Mouse (Mus musculus) megakaryocyte, embryonic 14.5 days (primary cell): ENCODE measurements around the gene Fmc1. TPM values are rescaled to one million over a fixed set of nuclear protein-coding genes. Genes with fewer than 3 reads are reported as not detected.

Source experiments
- H3K27me3 ChIP-seq: replicated peaks from 2 replicates; pipeline ENCODE3; 2012; ENCODE audit warnings: inconsistent platforms
- H3K36me3 ChIP-seq: replicated peaks from 2 replicates; pipeline ENCODE3; 2012; ENCODE audit warnings: low read length, inconsistent platforms, mixed read lengths
- H3K4me1 ChIP-seq: 2 replicates; pipeline ENCODE4 v1.6.1; 2012; ENCODE audit warnings: inconsistent platforms
- H3K4me3 ChIP-seq: replicated peaks from 2 replicates; pipeline ENCODE3; 2012; ENCODE audit warnings: moderate library complexity, mild to moderate bottlenecking, inconsistent platforms
- H3K9me3 ChIP-seq: 2 replicates; pipeline ENCODE4 v1.6.1; 2012; ENCODE audit warnings: inconsistent platforms
- FLI1 ChIP-seq: IDR thresholded peaks from 2 replicates; pipeline ENCODE4 v1.6.1; 2012; ENCODE audit warnings: low read length, inconsistent platforms, mixed read lengths
- GATA1 ChIP-seq: IDR thresholded peaks from 3 replicates; pipeline ENCODE4 v1.6.1; 2012; ENCODE audit warnings: mixed read lengths, low read length, inconsistent platforms, borderline replicate concordance
- polyA plus RNA-seq: library from polyadenylated mRNA; stranded (reverse); fragments of >175 nt; gene quantifications from 2 replicates; pipeline ENCODE4 v1.2.3, GENCODE M21; 2012; ENCODE audit warnings: low replicate concordance; ENCODE audit not compliant: insufficient read depth

Fmc1 gene
- polyA plus RNA-seq, 1 experiment, result 153 TPM

GRCm38 (mm10) chr6:38551989-38552635 is 18.8 kb downstream of the Fmc1 start:
- Histone ChIP-seq H3K9me3 (no peaks in the 10 kb centered on the region), H3K27me3 (no peaks in the 10 kb centered on the region), H3K4me1 (peaks cover 47% of the 10 kb centered on the region), H3K36me3 (peaks cover 20% of the 10 kb centered on the region), H3K4me3 (peak overlapping the region; percentile 96)
- TF ChIP-seq FLI1, result no peak
- TF ChIP-seq GATA1, result no peak

- Histone ChIP-seq H3K9me3 (no peaks in the 10 kb centered on the region), H3K4me3 (peak overlapping the region; percentile 96), H3K4me1 (peaks cover 52% of the 10 kb centered on the region), H3K27me3 (no peaks in the 10 kb centered on the region), H3K36me3 (peaks cover 24% of the 10 kb centered on the region)
- TF ChIP-seq FLI1, result no peak
- TF ChIP-seq GATA1, result no peak
Measured at GRCm38 (mm10) chr6:38552636-38553000, 19.3 kb downstream of the Fmc1 start.

DNA sequence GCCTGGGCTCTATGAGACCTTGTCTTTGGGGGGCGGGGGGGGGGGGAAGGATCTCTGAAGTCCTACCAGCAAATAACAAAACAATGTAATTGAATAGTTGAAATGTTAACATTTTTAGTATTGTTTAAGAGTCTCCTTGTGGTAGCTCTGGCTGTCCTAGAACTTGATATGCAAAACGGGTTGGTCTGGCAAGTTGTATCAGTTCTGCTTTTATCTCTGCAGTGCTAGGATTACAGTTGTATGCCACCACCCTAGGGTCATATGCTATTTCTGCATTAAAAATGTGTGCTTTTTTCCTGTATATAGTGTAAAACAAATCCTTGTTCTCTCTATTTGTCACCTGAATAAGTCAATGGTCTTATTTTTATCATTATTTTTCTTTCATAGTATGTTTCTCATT is 42.8 kb downstream of the Fmc1 start:
- Histone ChIP-seq H3K4me1 (peaks cover 25% of the 10 kb centered on the region), H3K9me3 (no peaks in the 10 kb centered on the region), H3K4me3 (no peak overlapping the region), H3K36me3 (peaks cover 80% of the 10 kb centered on the region), H3K27me3 (no peaks in the 10 kb centered on the region)
- TF ChIP-seq GATA1, result no peak
- TF ChIP-seq FLI1, result no peak

DNA sequence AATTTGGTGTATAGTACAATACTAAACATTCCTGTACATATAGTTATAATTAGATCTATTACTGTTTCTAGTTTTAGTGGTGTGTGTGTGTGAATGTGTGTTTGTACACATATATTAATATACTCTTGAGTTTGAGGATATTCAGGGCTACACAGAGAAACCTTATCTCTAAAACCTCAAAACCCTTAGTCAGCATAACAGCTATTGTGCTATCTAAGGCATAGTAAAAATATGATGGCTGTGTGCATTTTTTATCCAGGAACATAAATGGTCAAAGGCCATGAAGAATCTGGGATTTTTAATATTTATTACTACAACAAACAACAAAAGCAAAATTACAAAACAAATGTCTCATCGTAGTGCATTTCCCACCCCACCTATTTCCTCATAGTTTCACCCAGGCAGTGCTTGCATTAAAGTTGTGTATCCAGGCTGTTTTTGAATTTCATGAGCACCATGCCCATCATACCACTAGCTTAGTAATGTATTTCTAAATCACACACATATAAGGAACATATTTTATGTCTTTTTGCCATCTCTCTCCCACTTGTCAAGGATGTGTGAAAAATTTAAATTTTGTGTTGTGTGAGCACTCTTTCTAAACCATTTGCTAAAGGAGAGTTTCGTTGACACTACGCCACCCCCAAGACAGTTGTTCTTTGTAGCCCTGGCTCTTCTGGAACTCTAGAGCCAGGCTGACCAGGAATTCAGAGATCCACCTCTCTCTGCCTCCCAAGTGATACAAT is 47.0 kb downstream of the Fmc1 start:
- H3K9me3 ChIP-seq, result no peaks in the 10 kb centered on the region
- H3K4me1 ChIP-seq, result peaks cover 28% of the 10 kb centered on the region
- H3K36me3 ChIP-seq, result peaks cover 85% of the 10 kb centered on the region
- no peaks in the 10 kb centered on the region for H3K27me3 ChIP-seq
- no peak overlapping the region for H3K4me3 ChIP-seq
- TF ChIP-seq GATA1, result no peak
- TF ChIP-seq FLI1, result no peak

DNA sequence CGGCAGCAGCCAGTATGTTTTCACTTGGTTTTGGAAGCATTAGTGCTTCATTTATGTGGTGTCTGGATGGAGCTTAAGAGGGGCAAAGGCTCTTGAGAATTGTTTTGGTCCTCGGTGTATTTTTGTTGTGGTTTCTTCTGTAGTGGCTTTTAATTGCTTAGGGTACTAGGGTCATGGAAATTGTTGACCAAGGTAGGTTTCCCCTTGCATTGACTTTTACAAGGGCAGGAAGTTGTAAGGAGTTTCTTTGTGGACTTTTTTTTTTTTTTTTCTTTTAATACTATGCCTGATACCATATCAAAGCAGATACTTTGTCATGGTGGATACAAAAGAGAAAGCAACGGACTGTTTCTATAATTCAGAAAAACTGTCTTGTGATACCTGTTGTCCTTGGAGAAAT is 48.4 kb downstream of the Fmc1 start:
- TF ChIP-seq FLI1 (no peak), GATA1 (no peak)
- H3K4me3 ChIP-seq, result no peak overlapping the region
- peaks cover 88% of the 10 kb centered on the region for H3K36me3 ChIP-seq
- peaks cover 28% of the 10 kb centered on the region for H3K4me1 ChIP-seq
- H3K27me3 ChIP-seq, result no peaks in the 10 kb centered on the region
- no peaks in the 10 kb centered on the region for H3K9me3 ChIP-seq

Other genes starting within 250 kb of the Fmc1 start
- 0.56 and 1.5 TPM in 2 replicates for gene Zc3hav1l, start 234.2 kb upstream of the Fmc1 start, polyA plus RNA-seq
- gene Zc3hav1, start 178.9 kb upstream of the Fmc1 start, polyA plus RNA-seq, result 3.3 and 6.1 TPM in 2 replicates
- not detected in 2 replicates for gene Ttc26, start 152.0 kb upstream of the Fmc1 start, polyA plus RNA-seq
- 3.4 and 3.7 TPM in 2 replicates for gene Ubn2, start 99.6 kb upstream of the Fmc1 start, polyA plus RNA-seq
- 22.7 and 54.4 TPM in 2 replicates for gene Luc7l2, start 17.8 kb downstream of the Fmc1 start, polyA plus RNA-seq
- gene Klrg2, start 103.7 kb downstream of the Fmc1 start, polyA plus RNA-seq, result 0.96 TPM in 1 of 2 replicates, not detected in the other
- gene Clec2l, start 129.6 kb downstream of the Fmc1 start, polyA plus RNA-seq, result 0.37 and 4.1 TPM in 2 replicates